Mouse (Mus musculus) cortical plate, adult 2 months (tissue): ENCODE data around the gene Hist2h2be. TPM values are rescaled to one million over a fixed set of nuclear protein-coding genes. Genes with fewer than 3 reads are reported as not detected.
"Not testable (repeated sequence)": the region's sequence is repeated elsewhere in the genome, so short reads cannot be mapped to it uniquely, and the experiment has no call there.

Experiments used
- H3K27ac ChIP-seq: fragments of 200-500 bp; 2 replicates; pipeline ENCODE4 v1.5.1; 2012; ENCODE audit warnings: low read length, control low read depth, inconsistent platforms; ENCODE audit not compliant: insufficient read depth
- H3K4me1 ChIP-seq: fragments of 200-500 bp; 2 replicates; pipeline ENCODE4 v1.6.1; 2011; ENCODE audit warnings: low read length; ENCODE audit not compliant: control insufficient read depth, insufficient read depth
- H3K4me3 ChIP-seq: fragments of 200-500 bp; 2 replicates; pipeline ENCODE4 v1.5.1; 2011; ENCODE audit warnings: mild to moderate bottlenecking, low read length, control low read depth; ENCODE audit not compliant: insufficient read depth
- CTCF ChIP-seq: fragments of 200-500 bp; IDR thresholded peaks from 2 replicates; pipeline ENCODE4 v1.5.1; 2011; ENCODE audit warnings: mild to moderate bottlenecking, control low read depth, low read length; ENCODE audit not compliant: insufficient read depth; ENCODE audit errors: extremely low read depth
- POLR2A ChIP-seq: fragments of 200-500 bp; IDR thresholded peaks from 2 replicates; pipeline ENCODE4 v1.6.1; 2011; ENCODE audit warnings: mild to moderate bottlenecking, low read length, control low read depth; ENCODE audit not compliant: insufficient read depth; ENCODE audit errors: extremely low read depth
- polyA plus RNA-seq: library from polyadenylated mRNA; depleted of rRNA; stranded (reverse); fragments of >200 nt; gene quantifications from 2 replicates; pipeline ENCODE4 v1.2.3, GENCODE M21; 2012

Hist2h2be gene
- polyA plus RNA-seq, 1 experiment: 7.7 TPM

DNA sequence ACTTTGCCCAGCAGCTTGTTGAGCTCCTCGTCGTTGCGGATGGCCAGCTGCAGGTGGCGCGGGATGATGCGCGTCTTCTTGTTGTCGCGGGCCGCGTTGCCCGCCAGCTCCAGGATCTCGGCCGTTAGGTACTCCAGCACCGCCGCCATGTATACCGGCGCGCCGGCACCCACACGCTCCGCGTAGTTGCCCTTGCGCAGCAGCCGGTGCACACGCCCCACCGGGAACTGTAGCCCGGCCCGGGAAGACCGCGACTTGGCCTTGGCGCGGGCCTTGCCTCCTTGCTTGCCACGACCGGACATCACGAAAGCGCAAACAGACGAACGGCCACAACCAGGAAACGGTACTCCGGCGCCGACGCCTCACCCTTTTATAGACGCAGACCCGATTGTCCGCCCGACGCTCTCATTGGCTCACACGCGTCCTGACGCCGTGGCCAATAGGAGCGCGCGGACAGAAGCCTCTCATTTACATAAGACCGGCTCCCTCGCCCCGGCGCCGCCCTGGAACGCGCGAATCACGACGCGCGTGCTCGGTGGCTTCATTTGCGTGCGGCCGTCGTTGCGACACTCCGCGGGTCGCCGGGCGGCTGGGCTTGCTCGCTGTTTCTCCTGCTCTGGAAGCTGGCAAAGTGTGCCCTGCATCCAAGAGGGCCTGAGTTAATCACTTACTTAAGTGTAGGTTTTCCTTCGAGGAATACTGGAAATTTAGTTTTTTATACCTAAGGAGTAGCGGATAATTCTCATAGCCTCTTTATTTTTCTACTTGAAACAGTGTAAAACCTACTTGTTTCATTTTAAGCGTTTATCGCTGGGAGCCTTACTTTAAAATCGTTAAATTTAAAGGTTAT lies 19.3 kb downstream of the Hist2h2be start, which contains the start of gene Hist2h2aa2:
Gene Hist2h2aa2, minus strand, starts transcription at position 328 of the 850 bp plus-strand sequence.
- Histone ChIP-seq H3K4me3 (peak within 1 kb of the TSS; percentile 69), H3K27ac (peak within 1 kb of the TSS; percentile 80)
- TF ChIP-seq POLR2A: peak; percentile 51; the same call in 1 of the 2 replicates
- not testable (repeated sequence) for H3K4me1 ChIP-seq

- TF ChIP-seq POLR2A (no peak), CTCF (no peak)
- Histone ChIP-seq H3K4me3 (peak overlapping the region; percentile 18; the same call in 1 of the 2 replicates), H3K27ac (peak overlapping the region; percentile 80), H3K4me1 (peaks cover 6% of the 10 kb centered on the region; the same call in 1 of the 2 replicates)
Measured at GRCm38 (mm10) chr3:96240799-96241197, 19.9 kb downstream of the Hist2h2be start.

GRCm38 (mm10) chr3:96243921-96244572 lies 23.1 kb downstream of the Hist2h2be start:
- peaks cover 3% of the 10 kb centered on the region; the same call in 1 of the 2 replicates for H3K4me1 ChIP-seq
- TF ChIP-seq CTCF (no peak), POLR2A (no peak)
- peak overlapping the region; percentile 93; the same call in 1 of the 2 replicates for H3K4me3 ChIP-seq
- no peak overlapping the region for H3K27ac ChIP-seq

GRCm38 (mm10) chr3:96245003-96245886 lies 24.3 kb downstream of the Hist2h2be start, which contains the start of gene Hist2h2aa1:
Gene Hist2h2aa1, plus strand, starts transcription at chr3:96245497.
- peak; percentile 70; the same call in 1 of the 2 replicates for TF ChIP-seq POLR2A
- Histone ChIP-seq H3K4me3 (peak within 1 kb of the TSS; percentile 93), H3K27ac (peak within 1 kb of the TSS; percentile 99)
- H3K4me1 ChIP-seq: not testable (repeated sequence)

GRCm38 (mm10) chr3:96246018-96246417 lies 25.1 kb downstream of the Hist2h2be start:
- H3K4me3 ChIP-seq: peak overlapping the region; percentile 33
- not testable (repeated sequence) for H3K4me1 ChIP-seq, H3K27ac ChIP-seq

GRCm38 (mm10) chr3:96246427-96246856 lies 25.5 kb downstream of the Hist2h2be start, which contains the start of gene Hist2h3c1:
Gene Hist2h3c1, plus strand, starts transcription at chr3:96246685.
- not testable (repeated sequence) for H3K4me1 ChIP-seq, H3K27ac ChIP-seq
- peak within 1 kb of the TSS; percentile 93 for H3K4me3 ChIP-seq

DNA sequence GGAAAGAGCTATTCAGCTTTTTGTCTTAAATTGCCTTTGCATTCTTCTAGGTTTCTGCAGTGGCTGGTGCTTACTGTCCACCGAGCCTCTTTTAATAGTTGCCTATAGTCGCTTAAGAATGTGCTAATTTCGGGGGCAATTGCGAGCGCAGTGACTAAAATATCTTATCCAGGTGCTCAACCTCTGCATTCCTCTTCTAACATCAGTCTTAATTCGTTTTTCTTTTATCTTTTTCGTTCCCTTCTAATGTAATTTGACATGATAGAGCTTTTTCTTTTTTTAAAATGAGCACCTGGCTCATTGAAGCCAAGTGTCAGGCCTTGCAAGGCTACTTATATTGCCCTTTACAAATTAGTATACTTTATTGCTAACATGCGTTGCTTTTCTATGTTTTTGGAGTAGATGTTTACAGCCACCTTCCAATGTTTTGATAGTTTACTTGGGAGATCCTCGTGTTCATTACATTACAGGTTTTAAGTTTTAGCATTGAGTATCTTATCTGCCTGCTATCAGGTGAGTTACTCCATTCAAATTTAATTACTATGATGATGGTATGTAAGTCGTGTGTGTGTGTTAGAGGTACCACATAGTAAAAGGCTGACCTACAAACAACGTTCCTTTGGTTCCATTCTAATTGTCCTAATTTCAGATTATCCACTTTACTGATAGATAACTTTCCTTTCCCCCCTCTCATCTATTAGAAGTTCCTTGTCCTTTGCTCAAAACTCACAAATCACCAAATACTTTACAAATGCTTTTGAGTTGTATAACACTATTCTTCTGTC lies 26.6 kb downstream of the Hist2h2be start:
- no peak overlapping the region for H3K4me3 ChIP-seq

DNA sequence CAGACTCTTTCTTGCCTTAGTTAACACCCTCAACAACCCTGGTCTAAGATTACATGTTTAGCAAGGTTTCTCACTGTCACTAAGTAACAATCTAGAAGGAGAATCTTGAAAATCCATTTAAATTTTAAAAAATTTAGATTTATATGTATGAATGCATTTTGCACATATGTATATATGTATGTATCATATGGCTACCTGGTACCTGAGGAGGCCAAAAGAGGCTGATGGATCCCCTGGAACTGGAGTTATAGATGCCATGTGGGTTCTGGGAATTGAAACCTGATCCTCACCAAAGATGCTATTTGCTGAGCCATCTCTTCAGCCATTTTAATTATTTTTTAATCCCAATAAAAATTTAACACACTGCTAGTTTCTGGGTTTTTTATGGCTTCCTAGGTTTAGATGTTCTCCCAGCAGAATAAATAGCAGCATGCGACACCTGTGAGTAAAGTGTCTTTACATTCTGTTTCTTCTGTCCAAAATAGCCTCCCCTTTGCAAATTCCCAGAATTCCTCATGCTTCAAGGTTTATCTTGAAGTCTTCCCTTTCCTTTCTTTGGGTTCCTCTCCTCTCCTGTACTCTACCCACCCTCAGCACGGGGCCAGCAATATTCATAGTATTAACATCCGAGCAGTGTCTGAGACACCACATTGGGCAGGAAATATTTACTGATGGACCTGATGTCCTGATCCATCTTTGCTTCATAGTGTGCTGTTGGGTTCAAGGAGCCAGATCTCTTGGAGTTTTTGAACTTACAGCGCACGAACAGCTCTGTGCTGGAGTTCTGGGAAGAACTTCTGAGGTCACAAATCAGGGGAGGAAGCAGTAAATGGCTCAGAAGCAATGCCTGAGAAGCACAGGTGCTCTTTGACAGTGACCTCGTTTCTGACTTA lies 27.5 kb downstream of the Hist2h2be start:
- Histone ChIP-seq H3K4me1 (peaks cover 2% of the 10 kb centered on the region; the same call in 1 of the 2 replicates), H3K27ac (no peak overlapping the region), H3K4me3 (no peak overlapping the region)
- TF ChIP-seq POLR2A (no peak), CTCF (no peak)

More for the DNA sequence above, 26.6 kb downstream of the Hist2h2be start:
- Histone ChIP-seq H3K4me1 (peaks cover 2% of the 10 kb centered on the region; the same call in 1 of the 2 replicates), H3K27ac (no peak overlapping the region)
- TF ChIP-seq CTCF (no peak), POLR2A (no peak)
